ENCODE assay signal across 8 mouse cellular contexts in the genomic region with DNA sequence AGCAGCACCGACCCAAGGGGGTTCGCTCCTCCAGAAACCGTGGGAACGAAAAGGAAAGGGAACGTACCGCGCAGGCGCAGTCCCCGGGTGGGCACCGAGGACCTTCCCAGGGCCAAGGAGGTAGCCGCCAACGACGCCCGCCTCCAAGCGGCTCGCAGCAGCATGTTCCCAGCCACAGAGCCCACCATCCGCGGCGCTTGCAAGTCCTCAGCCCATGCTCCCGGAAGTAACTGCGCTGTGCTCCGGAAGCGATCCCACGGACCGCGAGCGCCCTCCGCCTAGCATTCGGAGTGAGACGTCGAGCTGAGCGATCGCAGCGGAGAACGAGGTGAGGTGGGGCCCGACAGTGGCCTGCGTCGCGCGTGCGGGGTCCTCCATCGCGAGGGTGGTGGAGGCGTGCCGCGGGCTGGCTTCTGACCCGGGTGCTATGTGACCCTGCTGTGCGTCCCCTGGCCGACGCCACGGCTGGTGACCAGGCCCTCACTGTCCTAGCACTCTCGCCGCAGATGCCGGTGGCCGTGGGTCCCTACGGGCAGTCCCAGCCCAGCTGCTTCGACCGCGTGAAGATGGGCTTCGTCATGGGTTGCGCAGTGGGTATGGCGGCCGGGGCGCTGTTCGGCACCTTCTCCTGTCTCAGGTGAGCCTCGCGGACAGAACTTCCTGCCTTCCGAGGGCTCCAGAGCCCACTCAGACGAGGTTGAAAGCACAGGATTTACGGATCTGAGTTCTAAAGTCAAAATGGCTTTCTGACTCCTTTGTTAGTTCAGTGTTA. TPM values are rescaled to one million over a fixed set of nuclear protein-coding genes. Genes with fewer than 3 reads are reported as not detected.
DNase-seq lines count a peak whose midpoint lies in the region; ATAC-seq lines count a peak whose summit lies in the region.

A gene (plus strand): TSS at position 87 of the 772 bp plus-strand sequence.
A gene (minus strand): TSS at position 234 of the 772 bp plus-strand sequence.

- H3K27me3 ChIP-seq in hindbrain, embryonic 15.5 days = no peaks in the 10 kb centered on the region

- peaks cover 29% of the 10 kb centered on the region for H3K36me3 ChIP-seq in hindbrain, embryonic 15.5 days

- peaks cover 23% of the 10 kb centered on the region for H3K4me1 ChIP-seq in hindbrain, embryonic 15.5 days (replicated peaks)

- DNase-seq in R1 (ENCODE audit: low read depth, low spot score) = peak; percentile 96
- DNase-seq in cerebellum, postnatal 25 days = peak; percentile 93 to 95
- peak; percentile 94 for DNase-seq in frontal cortex, postnatal 36 days (ENCODE audit: low spot score in 2 of 2)
- peak; percentile 82 for DNase-seq in left cerebral cortex, adult 11 months (ENCODE audit: low spot score)
- peak; percentile 95 to 97 for DNase-seq in lung, postnatal 4 days
- DNase-seq in retina, postnatal 7 days (ENCODE audit: low read depth, low spot score) = peak; percentile 93
- DNase-seq in urinary bladder, adult 2 months (ENCODE audit: low spot score) = peak; percentile 87

- WGBS in hindbrain, embryonic 15.5 days = under 1% methylated on average over 70 of the region's 70 CpGs

- peak within 1 kb of the TSS; percentile 95 for H3K27ac ChIP-seq in hindbrain, embryonic 15.5 days (replicated peaks)

- H3K9me3 ChIP-seq in hindbrain, embryonic 15.5 days = no peaks in the 10 kb centered on the region

- H3K9ac ChIP-seq in hindbrain, embryonic 15.5 days = peak within 1 kb of the TSS; percentile 93

- H3K4me3 ChIP-seq in hindbrain, embryonic 15.5 days = peak within 1 kb of the TSS; percentile 93

- H3K4me2 ChIP-seq in hindbrain, embryonic 15.5 days = peak within 1 kb of the TSS; percentile 84

- ATAC-seq in hindbrain, embryonic 15.5 days (ENCODE audit: low FRiP score, low read depth) = peak; percentile 98

RNA-seq across cellular contexts. Expression of the first gene that starts in this region (rescaled TPM):
- 439 and 455 TPM in 2 replicates for polyA plus RNA-seq in hindbrain, embryonic 15.5 days (2015; fragmentation: Nextera tagmentation; extraction: Ambion mirVana)
- 210 and 265 TPM in 2 replicates for polyA plus RNA-seq in urinary bladder, adult 2 months (2012; rRNA removed)

RNA-seq across cellular contexts. Expression of the second gene that starts in this region (rescaled TPM):
- 33.9 and 35.2 TPM in 2 replicates for polyA plus RNA-seq in hindbrain, embryonic 15.5 days (2015; fragmentation: Nextera tagmentation; extraction: Ambion mirVana)
- polyA plus RNA-seq in urinary bladder, adult 2 months (2012; rRNA removed) = 38.6 and 49.2 TPM in 2 replicates

Comparison
In these comparisons a context has a peak if more than half of its experiments do, and no peak if none do; other contexts are left out.
1. Peak in every context shown above with its lines: DNase-seq, ATAC-seq, H3K4me3 ChIP-seq and H3K27ac ChIP-seq.